Mouse (Mus musculus) neural tube, embryonic 14.5 days (tissue): ENCODE measurements around the gene Sema4g. TPM values are rescaled to one million over a fixed set of nuclear protein-coding genes. Genes with fewer than 3 reads are reported as not detected.
A peak's percentile ranks its signal among the peaks of the same experiment; 100 is the strongest.

Experiments
- ATAC-seq: fragments of 200-750 bp; cut with Nextera tagmentation; 2 replicates; pipeline ENCODE4 v1.8.0; 2017; ENCODE audit warnings: low read depth, mild to moderate bottlenecking, moderate TSS enrichment, moderate library complexity
- H3K27ac ChIP-seq: fragments of 300-500 bp; sonication (generic); 2 replicates; pipeline ENCODE4 v1.5.1; 2014; ENCODE audit warnings: low read depth, mild to moderate bottlenecking, control low read depth, low read length, moderate library complexity, mixed read lengths
- H3K27me3 ChIP-seq: fragments of 300-500 bp; sonication (generic); 2 replicates; pipeline ENCODE4 v1.6.1; 2014; ENCODE audit warnings: low read length; ENCODE audit not compliant: control insufficient read depth, insufficient read depth
- H3K36me3 ChIP-seq: fragments of 300-500 bp; sonication (generic); 2 replicates; pipeline ENCODE4 v1.6.1; 2014; ENCODE audit warnings: low read length, mixed read lengths; ENCODE audit not compliant: control insufficient read depth, insufficient read depth
- H3K4me1 ChIP-seq: fragments of 300-500 bp; sonication (generic); 2 replicates; pipeline ENCODE4 v1.6.1; 2014; ENCODE audit warnings: low read length; ENCODE audit not compliant: control insufficient read depth, insufficient read depth
- H3K4me2 ChIP-seq: fragments of 300-500 bp; sonication (generic); 2 replicates; pipeline ENCODE4 v1.6.1; 2014; ENCODE audit warnings: mild to moderate bottlenecking, low read depth, low read length, control low read depth
- H3K4me3 ChIP-seq: fragments of 300-500 bp; sonication (generic); 2 replicates; pipeline ENCODE4 v1.5.1; 2014; ENCODE audit warnings: low read depth, low read length, control low read depth, mixed read lengths
- H3K9ac ChIP-seq: fragments of 300-500 bp; sonication (generic); replicated peaks from 2 replicates; pipeline ENCODE4 v1.6.1; 2014; ENCODE audit warnings: low read depth, mild to moderate bottlenecking, control low read depth, low read length, mixed read lengths
- H3K9me3 ChIP-seq: fragments of 300-500 bp; sonication (generic); 2 replicates; pipeline ENCODE4 v1.6.1; 2016; ENCODE audit warnings: low read length; ENCODE audit not compliant: control insufficient read depth
- WGBS: fragments of 180-500 bp; shearing (Covaris S2); extraction: QIAGEN DNeasy Blood & Tissue Kit; methylation state at CpG from one replicate; pipeline ENCODE4 v1.1.7; 2014; 5-methylcytosine and 5-hydroxymethylcytosine counted together
- polyA plus RNA-seq: library from polyadenylated mRNA; unstranded; fragments of >200 nt; fragmentation: Nextera tagmentation; extraction: Ambion mirVana; gene quantifications from 2 replicates; pipeline ENCODE4 v1.2.1, GENCODE M21; 2014

The Sema4g gene
- polyA plus RNA-seq = 24.5 and 27.8 TPM in 2 replicates

- ATAC-seq = peak; percentile 77
- peak within 1 kb of the TSS; percentile 86 for H3K9ac ChIP-seq
- H3K27ac ChIP-seq = peak within 1 kb of the TSS; percentile 64
- 0 out of 2 replicates have a peak, but pooled peaks cover 17% of the 10 kb centered on the region for H3K36me3 ChIP-seq
- H3K4me1 ChIP-seq = peaks cover 10% of the 10 kb centered on the region; the same call in 1 of the 2 replicates
- under 1% methylated on average over 41 of the region's 58 CpGs for WGBS
- no peaks in the 10 kb centered on the region for H3K9me3 ChIP-seq
- H3K4me2 ChIP-seq = peak within 1 kb of the TSS; percentile 66
- H3K27me3 ChIP-seq = no peaks in the 10 kb centered on the region
- peak within 1 kb of the TSS; percentile 80 for H3K4me3 ChIP-seq
Measured at GRCm38 (mm10) chr19:44988831-44989566, at the start of gene Sema4g. TSS of gene Sema4g (plus strand) at chr19:44989101.

- 98% methylated on average over 2 of the region's 2 CpGs for WGBS
Measured at GRCm38 (mm10) chr19:44959633-44960032, 29.3 kb upstream of the Sema4g start.

GRCm38 (mm10) chr19:44965978-44966377 lies 22.9 kb upstream of the Sema4g start:
- no peak for ATAC-seq
- Histone ChIP-seq H3K4me1 (no peaks in the 10 kb centered on the region), H3K9me3 (no peaks in the 10 kb centered on the region), H3K27me3 (no peaks in the 10 kb centered on the region), H3K4me2 (no peak overlapping the region), H3K4me3 (no peak overlapping the region), H3K27ac (no peak overlapping the region), H3K36me3 (peaks cover 64% of the 10 kb centered on the region), H3K9ac (no peak overlapping the region)
- WGBS = 100% methylated on average over 1 of the region's 1 CpGs

More at GRCm38 (mm10) chr19:44959633-44960032, 29.3 kb upstream of the Sema4g start:
- no peaks in the 10 kb centered on the region for H3K27me3 ChIP-seq
- H3K4me2 ChIP-seq = no peak overlapping the region
- ATAC-seq = no peak
- H3K9ac ChIP-seq = no peak overlapping the region
- H3K9me3 ChIP-seq = no peaks in the 10 kb centered on the region
- H3K4me3 ChIP-seq = no peak overlapping the region
- H3K36me3 ChIP-seq = peaks cover 63% of the 10 kb centered on the region
- no peak overlapping the region for H3K27ac ChIP-seq
- no peaks in the 10 kb centered on the region for H3K4me1 ChIP-seq

GRCm38 (mm10) chr19:44968329-44968728 lies 20.6 kb upstream of the Sema4g start:
- Histone ChIP-seq H3K9ac (no peak overlapping the region), H3K36me3 (peaks cover 62% of the 10 kb centered on the region)
- ATAC-seq = no peak

GRCm38 (mm10) chr19:44976636-44977035 lies 12.3 kb upstream of the Sema4g start:
- Histone ChIP-seq H3K4me2 (no peak overlapping the region), H3K36me3 (peaks cover 63% of the 10 kb centered on the region), H3K4me3 (no peak overlapping the region), H3K27me3 (no peaks in the 10 kb centered on the region), H3K9me3 (no peaks in the 10 kb centered on the region), H3K9ac (no peak overlapping the region), H3K4me1 (no peaks in the 10 kb centered on the region), H3K27ac (no peak overlapping the region)
- no peak for ATAC-seq
- WGBS = 79% methylated on average over 6 of the region's 6 CpGs

More at GRCm38 (mm10) chr19:44968329-44968728, 20.6 kb upstream of the Sema4g start:
- 89% methylated on average over 3 of the region's 3 CpGs for WGBS
- Histone ChIP-seq H3K27me3 (no peaks in the 10 kb centered on the region), H3K9me3 (no peaks in the 10 kb centered on the region), H3K4me3 (no peak overlapping the region), H3K27ac (no peak overlapping the region), H3K4me1 (no peaks in the 10 kb centered on the region), H3K4me2 (no peak overlapping the region)

- no peak overlapping the region for H3K4me3 ChIP-seq
- H3K9me3 ChIP-seq = no peaks in the 10 kb centered on the region
- no peaks in the 10 kb centered on the region for H3K4me1 ChIP-seq
- ATAC-seq = no peak
- H3K27ac ChIP-seq = no peak overlapping the region
- no peak overlapping the region for H3K4me2 ChIP-seq
- H3K36me3 ChIP-seq = peaks cover 64% of the 10 kb centered on the region
- 93% methylated on average over 6 of the region's 6 CpGs for WGBS
- no peaks in the 10 kb centered on the region for H3K27me3 ChIP-seq
- no peak overlapping the region for H3K9ac ChIP-seq
Measured at GRCm38 (mm10) chr19:44977148-44977547, 11.8 kb upstream of the Sema4g start.

- no peak for ATAC-seq
- 93% methylated on average over 2 of the region's 2 CpGs for WGBS
- peaks cover 36% of the 10 kb centered on the region for H3K36me3 ChIP-seq
Measured at GRCm38 (mm10) chr19:44980787-44981186, 8.1 kb upstream of the Sema4g start.

GRCm38 (mm10) chr19:44982477-44983115 lies 6.3 kb upstream of the Sema4g start:
- Histone ChIP-seq H3K4me3 (no peak overlapping the region), H3K36me3 (peaks cover 25% of the 10 kb centered on the region), H3K9me3 (no peaks in the 10 kb centered on the region), H3K27ac (no peak overlapping the region), H3K9ac (no peak overlapping the region), H3K4me2 (no peak overlapping the region), H3K4me1 (no peaks in the 10 kb centered on the region), H3K27me3 (no peaks in the 10 kb centered on the region)
- no peak for ATAC-seq
- WGBS = 81% methylated on average over 7 of the region's 7 CpGs

More at GRCm38 (mm10) chr19:44980787-44981186, 8.1 kb upstream of the Sema4g start:
- H3K4me3 ChIP-seq = no peak overlapping the region
- no peak overlapping the region for H3K27ac ChIP-seq
- no peaks in the 10 kb centered on the region for H3K4me1 ChIP-seq
- H3K27me3 ChIP-seq = no peaks in the 10 kb centered on the region
- no peaks in the 10 kb centered on the region for H3K9me3 ChIP-seq
- H3K9ac ChIP-seq = no peak overlapping the region
- H3K4me2 ChIP-seq = no peak overlapping the region

GRCm38 (mm10) chr19:44983366-44983765 lies 5.5 kb upstream of the Sema4g start:
- 91% methylated on average over 6 of the region's 6 CpGs for WGBS
- H3K9ac ChIP-seq = no peak overlapping the region
- no peaks in the 10 kb centered on the region for H3K9me3 ChIP-seq
- no peaks in the 10 kb centered on the region for H3K27me3 ChIP-seq
- H3K27ac ChIP-seq = no peak overlapping the region
- ATAC-seq = no peak
- H3K4me3 ChIP-seq = no peak overlapping the region
- H3K36me3 ChIP-seq = peaks cover 18% of the 10 kb centered on the region
- H3K4me2 ChIP-seq = no peak overlapping the region
- H3K4me1 ChIP-seq = no peaks in the 10 kb centered on the region
